Mouse (Mus musculus): ENCODE measurements around the gene Fbxl17. TPM values are rescaled to one million over a fixed set of nuclear protein-coding genes. Genes with fewer than 3 reads are reported as not detected.

The Fbxl17 gene
- polyA plus RNA-seq, 1 experiment from 2014 or later, result 6.1 TPM

DNA sequence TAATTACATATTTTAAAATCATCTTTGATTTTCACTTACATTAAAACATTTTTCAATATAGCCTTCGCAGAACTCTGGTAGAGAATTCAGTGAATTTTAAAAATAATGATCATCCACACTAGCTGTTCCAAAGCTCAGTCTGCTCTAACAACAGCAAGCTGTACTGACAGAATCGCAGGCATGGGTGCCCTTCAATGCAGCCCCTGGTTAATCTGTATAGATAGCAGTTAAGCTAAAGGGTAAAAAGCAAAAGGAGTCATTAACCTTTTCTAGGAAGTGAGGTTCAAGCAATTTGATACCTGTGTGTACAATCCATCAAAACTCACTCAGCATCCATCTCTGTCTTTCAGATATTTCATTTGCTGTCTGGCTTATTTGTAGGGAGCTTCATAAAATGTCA, 273.4 kb downstream of the Fbxl17 start:
- Histone ChIP-seq H3K36me3 (no peaks in the 10 kb centered on the region), H3K27ac (no peak overlapping the region), H3K9me3 (no peaks in the 10 kb centered on the region), H3K4me3 (no peak overlapping the region), H3K9ac (no peak overlapping the region), H3K4me2 (no peak overlapping the region), H3K4me1 (no peaks in the 10 kb centered on the region; the same call in 1 of the 2 replicates), H3K27me3 (no peaks in the 10 kb centered on the region)
- ATAC-seq (ENCODE audit: borderline replicate concordance, extremely low read depth, low FRiP score, low TSS enrichment), result no peak
- WGBS, result 56% methylated on average over 2 of the region's 2 CpGs

DNA sequence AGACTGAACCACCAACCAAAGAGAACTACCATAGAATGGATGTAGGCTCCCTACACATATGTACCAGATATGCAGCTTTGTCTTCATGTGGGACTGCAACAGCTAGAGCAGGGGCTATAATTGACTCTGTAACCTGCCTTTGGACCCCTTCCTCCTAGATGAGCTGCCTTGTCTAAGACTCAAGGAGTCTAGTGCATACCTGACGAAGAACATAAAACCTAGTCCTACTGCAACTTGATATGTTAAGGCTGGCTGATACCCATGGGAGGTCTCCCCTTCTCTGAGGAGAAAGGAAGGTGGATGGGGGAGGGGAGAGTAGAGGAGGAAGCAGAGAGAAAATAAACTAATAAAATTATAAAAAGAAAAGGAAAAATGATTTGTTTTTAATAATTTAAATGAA, 273.9 kb downstream of the Fbxl17 start:
- Histone ChIP-seq H3K27ac (no peak overlapping the region), H3K27me3 (no peaks in the 10 kb centered on the region), H3K36me3 (no peaks in the 10 kb centered on the region), H3K9me3 (no peaks in the 10 kb centered on the region), H3K4me1 (peaks cover 1% of the 10 kb centered on the region; the same call in 1 of the 2 replicates), H3K4me3 (no peak overlapping the region), H3K9ac (no peak overlapping the region), H3K4me2 (no peak overlapping the region)
- WGBS, result 85% methylated on average over 1 of the region's 1 CpGs
- no peak for ATAC-seq (ENCODE audit: borderline replicate concordance, extremely low read depth, low FRiP score, low TSS enrichment)

DNA sequence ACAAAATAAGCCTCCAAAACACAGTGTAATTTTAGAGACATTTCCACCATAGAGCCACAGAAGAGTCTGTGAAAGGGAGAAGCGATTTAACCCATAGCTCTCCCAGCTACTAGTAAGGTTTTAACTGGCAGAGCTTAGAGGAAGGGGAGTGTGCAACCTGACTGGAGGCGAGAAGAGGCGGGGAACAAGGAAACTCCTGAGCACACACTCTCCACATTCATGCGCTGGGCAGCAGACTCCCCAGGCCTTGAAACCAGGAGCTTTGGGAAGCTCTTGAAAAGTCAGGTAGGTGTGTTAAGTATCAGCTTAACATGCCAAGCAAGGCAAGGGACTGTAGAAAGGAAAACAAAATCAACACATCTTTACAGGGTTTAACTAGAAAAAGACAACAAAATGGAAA, 276.1 kb downstream of the Fbxl17 start:
- H3K4me3 ChIP-seq, result no peak overlapping the region
- no peak for ATAC-seq (ENCODE audit: borderline replicate concordance, extremely low read depth, low FRiP score, low TSS enrichment)
- H3K4me2 ChIP-seq, result no peak overlapping the region
- H3K9me3 ChIP-seq, result no peaks in the 10 kb centered on the region
- no peaks in the 10 kb centered on the region for H3K27me3 ChIP-seq
- H3K4me1 ChIP-seq, result peaks cover 2% of the 10 kb centered on the region; the same call in 1 of the 2 replicates
- H3K27ac ChIP-seq, result no peak overlapping the region
- WGBS, result 51% methylated on average over 4 of the region's 4 CpGs
- H3K9ac ChIP-seq, result no peak overlapping the region
- H3K36me3 ChIP-seq, result no peaks in the 10 kb centered on the region

DNA sequence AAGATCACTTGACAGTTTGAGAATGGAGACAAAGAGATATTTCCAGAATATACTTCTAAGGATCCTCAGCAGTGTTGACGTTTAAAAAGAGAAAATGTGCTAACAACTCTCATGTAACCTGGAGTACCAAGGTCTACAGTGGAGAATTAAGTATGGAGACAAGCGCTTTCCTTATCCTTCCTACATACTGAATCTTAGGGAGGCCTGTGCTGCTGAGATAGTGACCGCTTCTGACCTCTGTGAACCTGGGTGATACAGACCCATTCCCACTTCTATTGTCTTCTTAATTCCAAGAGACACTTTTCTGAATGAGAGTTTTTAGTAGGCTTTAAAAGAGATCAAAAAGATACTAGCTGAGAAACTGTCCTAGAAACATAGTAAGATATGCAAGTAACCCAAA, 278.2 kb downstream of the Fbxl17 start:
- H3K27ac ChIP-seq, result no peak overlapping the region
- H3K4me3 ChIP-seq, result no peak overlapping the region
- no peak overlapping the region for H3K9ac ChIP-seq
- H3K27me3 ChIP-seq, result no peaks in the 10 kb centered on the region
- no peak overlapping the region for H3K4me2 ChIP-seq
- peaks cover 2% of the 10 kb centered on the region; the same call in 1 of the 2 replicates for H3K4me1 ChIP-seq
- WGBS, result 79% methylated on average over 3 of the region's 3 CpGs
- no peak for ATAC-seq (ENCODE audit: borderline replicate concordance, extremely low read depth, low FRiP score, low TSS enrichment)
- H3K9me3 ChIP-seq, result no peaks in the 10 kb centered on the region
- no peaks in the 10 kb centered on the region for H3K36me3 ChIP-seq

DNA sequence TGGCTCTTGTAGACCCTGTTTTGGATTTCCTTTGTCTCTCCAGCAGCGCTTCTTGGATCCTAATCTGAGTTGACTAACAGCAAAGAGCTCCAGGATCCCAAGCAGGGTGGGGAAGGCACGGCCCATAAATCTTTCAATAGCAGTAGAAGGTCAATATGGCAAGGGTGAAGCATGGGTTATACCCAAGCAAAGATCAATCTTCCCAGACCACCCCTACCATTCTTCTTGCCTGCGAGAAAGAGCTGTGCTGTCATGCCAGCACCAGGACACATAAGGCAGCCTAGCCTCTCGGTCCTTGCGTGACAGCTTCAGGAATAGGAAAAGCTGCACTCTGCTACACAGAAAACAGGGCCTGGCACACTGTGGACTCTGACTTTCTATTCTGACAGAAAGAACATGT, 279.0 kb downstream of the Fbxl17 start:
- Histone ChIP-seq H3K9ac (no peak overlapping the region), H3K27ac (no peak overlapping the region), H3K4me1 (peaks cover 2% of the 10 kb centered on the region; the same call in 1 of the 2 replicates), H3K27me3 (no peaks in the 10 kb centered on the region), H3K4me2 (no peak overlapping the region), H3K36me3 (no peaks in the 10 kb centered on the region), H3K4me3 (no peak overlapping the region), H3K9me3 (no peaks in the 10 kb centered on the region)
- ATAC-seq (ENCODE audit: borderline replicate concordance, extremely low read depth, low FRiP score, low TSS enrichment), result no peak
- WGBS, result 57% methylated on average over 5 of the region's 5 CpGs

DNA sequence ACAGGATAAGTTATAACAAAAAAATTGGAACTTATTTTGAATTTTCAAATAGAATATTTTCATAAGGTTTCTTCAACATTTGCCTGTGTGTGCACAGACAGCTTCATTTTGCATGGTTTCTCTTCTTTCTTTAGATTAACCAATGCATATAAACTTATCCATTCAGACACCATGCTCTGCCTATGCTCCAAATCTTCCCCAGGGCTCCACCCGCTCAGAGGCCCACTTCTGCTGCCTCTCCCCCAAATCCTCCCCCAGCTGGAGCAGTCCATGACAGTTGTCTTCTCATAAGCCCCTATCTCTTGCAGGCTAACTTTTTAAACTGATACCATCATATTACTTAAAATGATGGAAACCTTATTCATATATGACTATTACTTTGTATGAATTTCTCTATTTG, 282.8 kb downstream of the Fbxl17 start:
- Histone ChIP-seq H3K27me3 (no peaks in the 10 kb centered on the region), H3K9me3 (no peaks in the 10 kb centered on the region), H3K9ac (no peak overlapping the region), H3K27ac (no peak overlapping the region), H3K4me3 (no peak overlapping the region), H3K36me3 (no peaks in the 10 kb centered on the region), H3K4me2 (no peak overlapping the region), H3K4me1 (0 out of 2 replicates have a peak, but pooled peaks cover 2% of the 10 kb centered on the region)
- WGBS, result 96% methylated on average over 1 of the region's 1 CpGs
- no peak for ATAC-seq (ENCODE audit: borderline replicate concordance, extremely low read depth, low FRiP score, low TSS enrichment)

DNA sequence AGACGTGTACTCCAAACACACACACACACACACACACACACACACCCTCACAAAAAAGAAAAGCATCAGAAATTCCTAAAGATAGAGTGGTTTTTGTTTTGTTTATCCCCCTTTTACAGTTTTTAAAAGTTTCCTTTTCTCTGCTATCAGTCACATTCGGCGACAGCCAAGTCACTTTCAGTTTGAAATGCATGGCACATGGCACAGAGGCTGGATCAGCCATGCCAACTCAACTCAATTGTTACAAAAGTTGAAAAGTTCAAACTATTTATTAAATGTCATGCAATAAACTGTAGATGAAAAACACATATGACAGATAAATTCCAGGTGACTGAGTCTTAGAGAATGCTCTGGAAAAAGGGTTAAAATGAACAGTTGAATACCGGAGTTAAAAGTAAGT, 287.8 kb downstream of the Fbxl17 start:
- WGBS, result 86% methylated on average over 4 of the region's 4 CpGs
- Histone ChIP-seq H3K4me1 (peaks cover 9% of the 10 kb centered on the region; the same call in 1 of the 2 replicates), H3K4me2 (no peak overlapping the region), H3K9ac (no peak overlapping the region), H3K27ac (no peak overlapping the region), H3K4me3 (no peak overlapping the region), H3K27me3 (no peaks in the 10 kb centered on the region), H3K36me3 (0 out of 2 replicates have a peak, but pooled peaks cover 2% of the 10 kb centered on the region), H3K9me3 (no peaks in the 10 kb centered on the region)
- no peak for ATAC-seq (ENCODE audit: borderline replicate concordance, extremely low read depth, low FRiP score, low TSS enrichment)

DNA sequence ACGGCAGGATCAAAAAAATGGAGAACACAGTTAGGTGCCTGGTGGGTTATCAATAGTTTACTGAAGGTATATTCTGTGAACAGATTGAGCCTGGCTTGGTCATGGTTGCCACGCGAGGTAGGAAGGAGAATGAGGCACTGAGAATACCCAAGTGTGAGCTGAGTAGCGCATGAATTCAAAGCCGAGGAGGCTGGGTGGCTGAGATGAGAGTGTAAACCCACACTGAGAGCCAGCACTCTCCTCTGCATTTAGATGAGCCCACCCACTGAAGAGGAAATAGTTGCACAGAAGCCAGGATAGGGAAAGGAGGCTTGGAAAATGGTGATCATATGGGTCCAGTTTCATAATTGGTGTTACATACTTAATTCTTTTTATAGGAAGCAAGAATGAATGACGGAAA, 290.7 kb downstream of the Fbxl17 start:
- Histone ChIP-seq H3K9ac (no peak overlapping the region), H3K36me3 (0 out of 2 replicates have a peak, but pooled peaks cover 2% of the 10 kb centered on the region), H3K4me2 (no peak overlapping the region), H3K4me3 (no peak overlapping the region), H3K9me3 (no peaks in the 10 kb centered on the region), H3K27ac (no peak overlapping the region), H3K4me1 (peaks cover 9% of the 10 kb centered on the region; the same call in 1 of the 2 replicates), H3K27me3 (no peaks in the 10 kb centered on the region)
- 95% methylated on average over 6 of the region's 6 CpGs for WGBS
- no peak for ATAC-seq (ENCODE audit: borderline replicate concordance, extremely low read depth, low FRiP score, low TSS enrichment)

DNA sequence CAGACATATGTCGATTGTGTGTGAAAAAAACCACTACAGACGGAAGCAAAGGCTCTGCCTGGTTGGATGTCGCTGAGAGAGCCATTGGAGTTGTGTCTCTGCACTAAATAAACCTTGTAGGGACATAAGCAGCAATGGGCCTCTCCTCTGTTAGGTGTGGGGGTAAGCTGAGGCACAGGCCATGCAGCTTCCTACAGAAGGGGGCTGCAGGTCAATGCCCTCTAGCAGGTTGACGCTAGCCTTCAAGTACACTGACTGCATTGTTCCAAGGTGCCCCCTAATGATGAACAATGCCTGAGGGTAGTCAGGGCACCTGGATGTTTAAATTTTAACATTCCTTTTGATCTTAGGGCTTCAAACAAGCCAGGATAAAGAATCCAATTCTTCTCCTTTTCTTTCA, 291.5 kb downstream of the Fbxl17 start:
- no peaks in the 10 kb centered on the region for H3K9me3 ChIP-seq
- H3K9ac ChIP-seq, result no peak overlapping the region
- H3K4me2 ChIP-seq, result no peak overlapping the region
- H3K27ac ChIP-seq, result no peak overlapping the region
- H3K4me3 ChIP-seq, result no peak overlapping the region
- 71% methylated on average over 4 of the region's 4 CpGs for WGBS
- H3K27me3 ChIP-seq, result no peaks in the 10 kb centered on the region
- H3K36me3 ChIP-seq, result 0 out of 2 replicates have a peak, but pooled peaks cover 2% of the 10 kb centered on the region
- H3K4me1 ChIP-seq, result peaks cover 9% of the 10 kb centered on the region; the same call in 1 of the 2 replicates
- no peak for ATAC-seq (ENCODE audit: borderline replicate concordance, extremely low read depth, low FRiP score, low TSS enrichment)

DNA sequence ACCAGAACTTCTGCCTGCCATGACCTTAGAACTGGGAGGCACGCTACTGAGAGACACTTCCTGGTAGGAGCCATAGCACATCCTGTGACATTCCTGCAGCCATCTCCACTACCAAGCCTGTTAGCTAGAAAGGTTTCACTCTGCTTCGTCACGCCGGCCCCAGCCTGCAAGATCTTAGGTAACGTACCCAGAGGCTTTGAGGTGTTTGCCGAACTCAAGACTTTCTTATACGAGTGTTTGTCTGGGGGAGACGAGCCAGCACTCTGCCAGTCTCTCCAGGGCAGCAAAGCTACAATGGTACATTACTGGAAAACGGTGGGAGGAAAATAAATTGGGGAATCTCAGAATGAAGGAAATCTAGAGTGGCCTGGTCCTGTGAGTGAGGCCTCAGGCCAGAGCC, 292.1 kb downstream of the Fbxl17 start:
- H3K9me3 ChIP-seq, result no peaks in the 10 kb centered on the region
- H3K4me2 ChIP-seq, result no peak overlapping the region
- no peak overlapping the region for H3K27ac ChIP-seq
- WGBS, result 79% methylated on average over 9 of the region's 9 CpGs
- peaks cover 9% of the 10 kb centered on the region; the same call in 1 of the 2 replicates for H3K4me1 ChIP-seq
- ATAC-seq (ENCODE audit: borderline replicate concordance, extremely low read depth, low FRiP score, low TSS enrichment), result no peak
- 0 out of 2 replicates have a peak, but pooled peaks cover 2% of the 10 kb centered on the region for H3K36me3 ChIP-seq
- H3K27me3 ChIP-seq, result no peaks in the 10 kb centered on the region
- H3K9ac ChIP-seq, result no peak overlapping the region
- H3K4me3 ChIP-seq, result no peak overlapping the region

DNA sequence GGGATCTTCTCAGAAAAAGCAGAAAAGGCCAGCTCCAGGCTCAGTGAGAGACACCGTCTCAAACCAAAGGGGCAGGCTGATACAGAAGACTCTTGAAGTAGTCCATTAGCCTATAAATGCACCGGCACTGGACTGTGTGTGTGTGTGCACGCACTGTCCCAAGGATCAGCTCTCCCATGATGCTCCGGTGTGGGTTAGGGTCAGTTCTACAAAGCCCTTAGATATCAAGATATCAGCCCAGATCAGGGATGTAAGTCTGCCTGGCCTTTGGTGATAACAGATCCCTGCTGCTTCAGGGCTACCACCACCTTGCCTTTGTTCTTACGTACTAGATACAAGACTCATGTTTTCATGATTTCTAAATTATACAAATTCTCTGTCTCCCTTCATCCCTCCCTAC, 294.5 kb downstream of the Fbxl17 start:
- H3K4me1 ChIP-seq, result peaks cover 9% of the 10 kb centered on the region; the same call in 1 of the 2 replicates
- no peaks in the 10 kb centered on the region for H3K27me3 ChIP-seq
- H3K27ac ChIP-seq, result no peak overlapping the region
- H3K9me3 ChIP-seq, result no peaks in the 10 kb centered on the region
- H3K4me2 ChIP-seq, result no peak overlapping the region
- 0 out of 2 replicates have a peak, but pooled peaks cover 2% of the 10 kb centered on the region for H3K36me3 ChIP-seq
- no peak for ATAC-seq (ENCODE audit: borderline replicate concordance, extremely low read depth, low FRiP score, low TSS enrichment)
- H3K4me3 ChIP-seq, result no peak overlapping the region
- no peak overlapping the region for H3K9ac ChIP-seq
- WGBS, result 92% methylated on average over 5 of the region's 5 CpGs

DNA sequence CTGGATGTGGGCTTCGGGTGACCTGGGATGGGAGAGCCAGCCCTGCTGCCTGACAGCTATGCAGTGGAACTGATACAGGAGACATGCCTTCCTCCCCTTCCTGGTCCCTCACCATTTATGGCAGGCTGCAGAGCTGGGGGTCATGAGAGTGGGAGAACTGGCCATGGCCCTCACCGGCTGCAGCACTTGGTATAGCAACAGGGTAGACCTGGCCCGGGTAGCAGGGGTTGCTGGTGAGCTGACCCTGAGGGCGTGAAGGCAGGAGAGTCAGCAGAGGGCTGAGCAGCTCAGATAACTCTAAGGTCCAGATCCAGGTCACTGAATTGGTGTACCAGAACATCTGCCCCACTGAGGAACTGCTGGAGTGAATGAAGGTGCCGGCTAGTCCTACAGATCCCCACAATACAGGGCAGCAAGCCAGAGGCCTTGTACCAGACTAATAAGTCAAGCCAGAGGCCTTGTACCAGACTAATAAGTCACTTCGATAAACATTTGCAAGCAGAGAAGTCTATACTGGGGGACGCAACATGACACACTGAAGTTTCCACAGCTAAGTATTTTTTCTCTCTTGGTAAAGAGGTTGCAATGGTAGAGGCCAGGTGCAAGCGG, 296.1 kb downstream of the Fbxl17 start:
- H3K4me2 ChIP-seq, result no peak overlapping the region
- WGBS, result 74% methylated on average over 8 of the region's 8 CpGs
- no peaks in the 10 kb centered on the region for H3K36me3 ChIP-seq
- H3K9ac ChIP-seq, result no peak overlapping the region
- H3K9me3 ChIP-seq, result no peaks in the 10 kb centered on the region
- no peak; the same call in 1 of the 2 replicates for ATAC-seq (ENCODE audit: borderline replicate concordance, extremely low read depth, low FRiP score, low TSS enrichment)
- H3K27ac ChIP-seq, result no peak overlapping the region
- H3K4me3 ChIP-seq, result no peak overlapping the region
- no peaks in the 10 kb centered on the region for H3K27me3 ChIP-seq
- peaks cover 9% of the 10 kb centered on the region; the same call in 1 of the 2 replicates for H3K4me1 ChIP-seq
